Mouse (Mus musculus) stomach, postnatal 0 days (tissue): ENCODE data around the gene Eva1b.

Source experiments
- CTCF ChIP-seq: IDR thresholded peaks from 2 replicates; pipeline ENCODE4 v1.5.1; 2016; ENCODE audit warnings: antibody characterized with exemption, low read depth, mild to moderate bottlenecking, moderate library complexity
- EP300 ChIP-seq: optimal IDR thresholded peaks from 2 replicates; pipeline ENCODE3; 2016; ENCODE audit warnings: antibody characterized with exemption

- TF ChIP-seq CTCF = no peak
- TF ChIP-seq EP300 = no peak
Observed at GRCm38 (mm10) chr4:126146974-126147532, 491 bp upstream of the Eva1b start.
